Mouse (Mus musculus): ENCODE results near the gene Agl.

GRCm38 (mm10) chr3:116835770-116836680, 28.1 kb upstream of the Agl start:
- peak; percentile 92 for TF ChIP-seq CTCF (IDR thresholded peaks at IDR 0.05; ENCODE audit: extremely low read depth, insufficient read depth, low read length)
- no peak for TF ChIP-seq POLR2A (IDR thresholded peaks at IDR 0.05; ENCODE audit: extremely low read depth, insufficient read depth, low read length)

Data from cortical plate, adult 2 months (tissue).